Mouse (Mus musculus) limb, embryonic 13.5 days (tissue): ENCODE results near the gene Pgm5. TPM values are rescaled to one million over a fixed set of nuclear protein-coding genes. Genes with fewer than 3 reads are reported as not detected.
A peak's percentile ranks its signal among the peaks of the same experiment; 100 is the strongest.

Source experiments
- ATAC-seq: fragments of 200-750 bp; cut with Nextera tagmentation; 2 replicates; pipeline ENCODE4 v1.8.0; 2017; ENCODE audit warnings: low read depth, moderate number of reproducible peaks, moderate TSS enrichment; ENCODE audit not compliant: low FRiP score
- H3K27ac ChIP-seq: fragments of 300-500 bp; sonication (generic); 2 replicates; pipeline ENCODE4 v1.5.1; 2015; ENCODE audit warnings: inconsistent platforms, mild to moderate bottlenecking, moderate library complexity
- H3K27me3 ChIP-seq: fragments of 300-500 bp; sonication (generic); 2 replicates; pipeline ENCODE4 v1.6.1; 2015; ENCODE audit warnings: mild to moderate bottlenecking, inconsistent platforms
- H3K36me3 ChIP-seq: fragments of 300-500 bp; sonication (generic); 2 replicates; pipeline ENCODE4 v1.6.1; 2015; ENCODE audit warnings: inconsistent platforms, mild to moderate bottlenecking, moderate library complexity
- H3K4me1 ChIP-seq: fragments of 300-500 bp; sonication (generic); 2 replicates; pipeline ENCODE4 v1.6.1; 2015; ENCODE audit warnings: inconsistent platforms
- H3K4me2 ChIP-seq: fragments of 300-500 bp; sonication (generic); replicated peaks from 2 replicates; pipeline ENCODE4 v1.6.1; 2015; ENCODE audit warnings: inconsistent platforms, mild to moderate bottlenecking, moderate library complexity
- H3K4me3 ChIP-seq: fragments of 300-500 bp; sonication (generic); 2 replicates; pipeline ENCODE4 v1.5.1; 2015; ENCODE audit warnings: moderate library complexity, mild to moderate bottlenecking, inconsistent platforms
- H3K9ac ChIP-seq: fragments of 300-500 bp; sonication (generic); 2 replicates; pipeline ENCODE4 v1.6.1; 2015; ENCODE audit warnings: mild to moderate bottlenecking, inconsistent platforms
- H3K9me3 ChIP-seq: fragments of 300-500 bp; sonication (generic); 2 replicates; pipeline ENCODE4 v1.6.1; 2016; ENCODE audit warnings: inconsistent platforms
- WGBS: fragments of 180-500 bp; shearing (Covaris S2); methylation state at CpG from one replicate; pipeline ENCODE4 v1.1.7; 2015; 5-methylcytosine and 5-hydroxymethylcytosine counted together
- polyA plus RNA-seq: library from polyadenylated mRNA; unstranded; fragments of >200 nt; fragmentation: Nextera tagmentation; extraction: Ambion mirVana; gene quantifications from 2 replicates; pipeline ENCODE4 v1.2.1, GENCODE M21; 2015

Pgm5 gene
- polyA plus RNA-seq, 1 experiment from 2014 or later: 2.8 TPM

- H3K27ac ChIP-seq: no peak overlapping the region
- H3K4me2 ChIP-seq: no peak overlapping the region
- H3K9me3 ChIP-seq: no peaks in the 10 kb centered on the region
- H3K4me1 ChIP-seq: no peaks in the 10 kb centered on the region
- H3K4me3 ChIP-seq: no peak overlapping the region
- WGBS: 77% methylated on average over 9 of the region's 9 CpGs
- no peaks in the 10 kb centered on the region for H3K36me3 ChIP-seq
- ATAC-seq: no peak
- 0 out of 2 replicates have a peak, but pooled peaks cover 3% of the 10 kb centered on the region for H3K27me3 ChIP-seq
- no peak overlapping the region for H3K9ac ChIP-seq
Observed at GRCm38 (mm10) chr19:24793545-24794139, 68.0 kb downstream of the Pgm5 start.

GRCm38 (mm10) chr19:24792876-24793275 lies 68.8 kb downstream of the Pgm5 start:
- Histone ChIP-seq H3K4me1 (no peaks in the 10 kb centered on the region), H3K9ac (no peak overlapping the region), H3K27ac (no peak overlapping the region), H3K27me3 (0 out of 2 replicates have a peak, but pooled peaks cover 3% of the 10 kb centered on the region), H3K36me3 (no peaks in the 10 kb centered on the region), H3K4me2 (no peak overlapping the region), H3K9me3 (no peaks in the 10 kb centered on the region), H3K4me3 (no peak overlapping the region)
- ATAC-seq: no peak
- WGBS: 85% methylated on average over 5 of the region's 5 CpGs

DNA sequence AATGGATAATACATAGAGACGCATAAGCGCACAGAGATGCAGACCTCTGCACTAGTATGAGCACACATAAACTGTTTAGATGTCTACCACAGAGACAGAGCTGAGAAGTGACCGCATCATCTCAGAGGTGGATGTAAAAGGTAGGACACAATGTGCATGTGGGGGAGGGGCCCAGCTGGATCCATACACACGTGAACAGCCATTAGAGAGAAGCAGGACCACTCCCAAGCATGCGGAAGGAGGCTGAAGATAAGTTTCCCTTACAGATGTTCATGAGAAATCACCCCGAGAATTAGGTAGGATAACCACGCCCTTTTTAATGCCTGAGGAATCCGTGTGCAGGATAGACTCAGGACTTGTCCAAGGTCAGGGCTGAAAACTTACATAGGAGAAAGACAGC lies 75.8 kb downstream of the Pgm5 start:
- Histone ChIP-seq H3K9me3 (no peaks in the 10 kb centered on the region), H3K4me3 (no peak overlapping the region), H3K27ac (no peak overlapping the region), H3K27me3 (no peaks in the 10 kb centered on the region), H3K4me2 (no peak overlapping the region), H3K4me1 (peaks cover 28% of the 10 kb centered on the region), H3K36me3 (no peaks in the 10 kb centered on the region), H3K9ac (no peak overlapping the region)
- WGBS: 76% methylated on average over 8 of the region's 8 CpGs
- no peak for ATAC-seq

GRCm38 (mm10) chr19:24785056-24785675 lies 76.5 kb downstream of the Pgm5 start:
- no peak overlapping the region for H3K9ac ChIP-seq
- no peaks in the 10 kb centered on the region for H3K9me3 ChIP-seq
- H3K4me2 ChIP-seq: peak overlapping the region; percentile 23
- H3K36me3 ChIP-seq: no peaks in the 10 kb centered on the region
- H3K27me3 ChIP-seq: no peaks in the 10 kb centered on the region; the same call in 1 of the 2 replicates
- no peak overlapping the region for H3K27ac ChIP-seq
- WGBS: 14% methylated on average over 15 of the region's 15 CpGs
- no peak for ATAC-seq
- peaks cover 35% of the 10 kb centered on the region for H3K4me1 ChIP-seq
- no peak overlapping the region for H3K4me3 ChIP-seq

DNA sequence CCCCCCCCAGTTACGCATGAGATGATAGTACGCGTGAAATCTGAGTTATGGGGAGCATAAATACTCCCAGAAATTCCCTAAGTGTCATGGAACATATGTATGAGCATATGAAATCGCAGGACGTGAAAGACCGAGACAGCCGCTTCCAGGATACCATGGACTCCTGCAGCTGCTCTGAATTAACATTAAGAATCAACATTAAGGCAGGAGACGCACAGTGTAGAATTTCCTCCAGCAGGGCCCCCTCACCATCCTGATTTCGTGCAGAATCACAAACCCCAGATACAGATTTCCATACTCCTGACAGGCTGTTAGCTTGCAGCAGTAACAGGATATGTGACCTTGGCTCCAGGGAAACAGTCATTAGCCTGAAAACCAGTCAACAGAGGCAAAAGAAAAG lies 77.9 kb downstream of the Pgm5 start:
- peak; percentile 76 for ATAC-seq
- Histone ChIP-seq H3K4me3 (no peak overlapping the region), H3K4me2 (0 out of 2 replicates have a peak overlapping the region, but pooled peaks have one; percentile 12), H3K27me3 (no peaks in the 10 kb centered on the region; the same call in 1 of the 2 replicates), H3K36me3 (no peaks in the 10 kb centered on the region), H3K27ac (no peak overlapping the region), H3K9ac (no peak overlapping the region), H3K4me1 (peaks cover 40% of the 10 kb centered on the region), H3K9me3 (no peaks in the 10 kb centered on the region)
- 33% methylated on average over 9 of the region's 9 CpGs for WGBS

- WGBS: 26% methylated on average over 6 of the region's 6 CpGs
- ATAC-seq: no peak
- H3K27me3 ChIP-seq: no peaks in the 10 kb centered on the region; the same call in 1 of the 2 replicates
- no peak overlapping the region for H3K4me2 ChIP-seq
- H3K9ac ChIP-seq: no peak overlapping the region
- H3K36me3 ChIP-seq: no peaks in the 10 kb centered on the region
- H3K4me1 ChIP-seq: peaks cover 31% of the 10 kb centered on the region
- H3K27ac ChIP-seq: no peak overlapping the region
- H3K9me3 ChIP-seq: no peaks in the 10 kb centered on the region
- no peak overlapping the region for H3K4me3 ChIP-seq
Observed at GRCm38 (mm10) chr19:24779996-24780395, 81.7 kb downstream of the Pgm5 start.

- 65% methylated on average over 4 of the region's 4 CpGs for WGBS
- H3K27ac ChIP-seq: no peak overlapping the region
Observed at GRCm38 (mm10) chr19:24770345-24770744, 91.3 kb downstream of the Pgm5 start.

DNA sequence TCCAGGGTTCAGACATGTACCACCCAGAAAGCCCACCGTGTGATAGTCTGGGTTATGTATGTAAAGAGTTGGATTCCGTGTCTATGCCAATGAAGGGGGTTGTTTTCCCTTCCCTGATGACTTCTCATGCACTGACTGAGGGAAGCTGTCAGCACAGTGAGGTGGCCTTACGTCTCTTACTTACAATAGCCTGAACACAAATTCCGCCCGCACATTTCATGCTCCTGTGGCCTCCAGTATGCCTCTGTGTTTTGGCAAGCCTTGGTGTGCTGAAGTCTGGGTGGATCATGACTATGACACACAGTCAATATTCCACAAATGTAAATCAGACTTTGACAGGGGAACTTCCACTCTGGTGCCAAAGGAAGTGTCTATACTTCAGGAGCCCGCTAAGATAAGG lies 94.3 kb downstream of the Pgm5 start:
- Histone ChIP-seq H3K4me3 (no peak overlapping the region), H3K36me3 (no peaks in the 10 kb centered on the region), H3K9ac (no peak overlapping the region), H3K4me1 (peaks cover 10% of the 10 kb centered on the region), H3K27me3 (no peaks in the 10 kb centered on the region), H3K27ac (no peak overlapping the region), H3K9me3 (no peaks in the 10 kb centered on the region), H3K4me2 (no peak overlapping the region)
- WGBS: 89% methylated on average over 6 of the region's 6 CpGs
- no peak for ATAC-seq

More at GRCm38 (mm10) chr19:24770345-24770744, 91.3 kb downstream of the Pgm5 start:
- Histone ChIP-seq H3K9me3 (no peaks in the 10 kb centered on the region), H3K4me2 (no peak overlapping the region), H3K4me3 (no peak overlapping the region), H3K36me3 (no peaks in the 10 kb centered on the region), H3K27me3 (no peaks in the 10 kb centered on the region), H3K4me1 (no peaks in the 10 kb centered on the region), H3K9ac (no peak overlapping the region)
- no peak for ATAC-seq

DNA sequence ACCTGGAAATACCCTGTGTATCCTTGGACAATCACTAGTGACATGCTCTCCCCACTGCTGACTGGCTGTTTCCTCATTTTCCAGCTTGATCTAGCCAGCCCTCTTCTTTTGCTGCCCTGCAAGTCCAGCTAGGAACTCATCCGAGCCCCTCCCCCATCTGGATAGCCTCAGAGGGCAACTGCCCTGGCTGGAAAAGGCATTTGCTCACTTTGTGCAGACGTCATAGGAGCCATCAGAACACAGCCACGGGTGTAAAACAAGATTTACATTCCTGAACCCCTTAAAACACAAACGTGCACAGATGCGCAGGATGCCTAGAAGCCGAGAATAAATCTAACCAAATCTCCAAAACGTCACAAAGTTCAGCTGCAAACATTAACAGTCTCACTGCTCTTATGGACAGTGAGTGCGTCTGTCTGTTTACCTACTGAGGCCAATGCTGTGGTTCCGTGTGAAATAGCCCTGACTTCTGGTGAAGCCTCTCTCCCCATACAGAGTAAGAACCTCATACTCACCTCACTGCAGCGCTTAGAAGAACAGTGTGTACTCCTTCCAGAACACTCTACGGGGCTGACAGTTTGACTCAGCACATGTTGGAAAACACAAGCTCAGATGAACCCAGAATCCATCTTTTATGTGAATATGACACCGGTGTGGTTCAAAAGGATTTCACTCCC lies 99.0 kb downstream of the Pgm5 start:
- ATAC-seq: no peak; the same call in 1 of the 2 replicates
- no peaks in the 10 kb centered on the region for H3K36me3 ChIP-seq
- WGBS: 43% methylated on average over 12 of the region's 12 CpGs
- H3K9ac ChIP-seq: no peak overlapping the region
- no peaks in the 10 kb centered on the region for H3K9me3 ChIP-seq
- no peak overlapping the region for H3K4me2 ChIP-seq
- peaks cover 12% of the 10 kb centered on the region for H3K4me1 ChIP-seq
- no peaks in the 10 kb centered on the region for H3K27me3 ChIP-seq
- H3K27ac ChIP-seq: no peak overlapping the region
- no peak overlapping the region for H3K4me3 ChIP-seq

DNA sequence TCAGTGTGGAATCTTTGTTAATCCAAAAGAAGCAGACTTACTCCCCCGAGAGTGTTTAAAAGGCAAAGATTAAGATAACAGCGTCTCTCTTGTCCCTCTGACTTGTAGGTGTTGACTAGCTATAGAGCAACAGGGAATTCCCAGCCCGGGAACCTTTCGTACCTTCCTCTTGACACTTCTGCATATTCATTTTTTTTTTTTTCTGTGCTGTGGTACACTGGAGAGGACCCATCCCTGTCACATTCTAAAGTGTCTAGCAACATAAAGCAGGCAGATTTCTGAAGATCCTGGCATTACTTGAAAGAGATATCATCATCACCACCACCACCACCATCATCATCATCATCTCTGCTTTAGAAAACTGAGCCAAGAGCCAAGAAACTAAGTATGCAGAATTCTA lies 105.0 kb downstream of the Pgm5 start:
- no peak for ATAC-seq
- H3K9me3 ChIP-seq: no peaks in the 10 kb centered on the region
- 77% methylated on average over 4 of the region's 4 CpGs for WGBS
- peaks cover 30% of the 10 kb centered on the region for H3K4me1 ChIP-seq
- no peak overlapping the region for H3K4me3 ChIP-seq
- H3K27me3 ChIP-seq: no peaks in the 10 kb centered on the region
- no peak overlapping the region for H3K27ac ChIP-seq
- no peak overlapping the region for H3K4me2 ChIP-seq
- no peak overlapping the region for H3K9ac ChIP-seq
- no peaks in the 10 kb centered on the region for H3K36me3 ChIP-seq

DNA sequence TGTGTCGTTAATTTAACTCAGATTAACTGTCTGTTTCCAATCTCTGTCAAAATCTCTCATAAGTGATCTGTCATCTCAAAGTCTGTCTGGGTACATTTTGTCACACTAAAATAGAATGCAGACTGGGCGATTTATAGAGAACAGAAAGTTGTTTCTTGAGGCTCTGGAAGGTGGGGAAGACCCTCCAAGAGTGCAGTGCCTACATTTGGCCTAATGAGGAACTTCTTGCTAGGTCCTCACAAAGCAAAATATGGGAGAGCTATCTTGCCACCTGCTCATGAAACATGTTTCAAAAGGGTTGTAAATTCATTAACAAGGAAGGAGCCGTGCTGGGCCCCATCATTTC lies 107.2 kb downstream of the Pgm5 start:
- Histone ChIP-seq H3K4me2 (0 out of 2 replicates have a peak overlapping the region, but pooled peaks have one; percentile 17), H3K4me3 (no peak overlapping the region), H3K9me3 (no peaks in the 10 kb centered on the region), H3K9ac (no peak overlapping the region), H3K36me3 (no peaks in the 10 kb centered on the region), H3K4me1 (peaks cover 30% of the 10 kb centered on the region), H3K27ac (peak overlapping the region; percentile 28; the same call in 1 of the 2 replicates), H3K27me3 (no peaks in the 10 kb centered on the region)
- 52% methylated on average over 3 of the region's 3 CpGs for WGBS
- no peak for ATAC-seq

GRCm38 (mm10) chr19:24753617-24754439 lies 107.8 kb downstream of the Pgm5 start:
- Histone ChIP-seq H3K27ac (peak overlapping the region; percentile 28; the same call in 1 of the 2 replicates), H3K4me1 (peaks cover 30% of the 10 kb centered on the region), H3K27me3 (no peaks in the 10 kb centered on the region), H3K36me3 (no peaks in the 10 kb centered on the region), H3K4me2 (0 out of 2 replicates have a peak overlapping the region, but pooled peaks have one; percentile 17), H3K9ac (no peak overlapping the region), H3K4me3 (no peak overlapping the region), H3K9me3 (no peaks in the 10 kb centered on the region)
- ATAC-seq: peak; percentile 57; the same call in 1 of the 2 replicates
- WGBS: 30% methylated on average over 14 of the region's 14 CpGs
